Mouse (Mus musculus) right cerebral cortex, postnatal 10 days (tissue): ENCODE data around the gene Sorbs1.

ENCODE experiments used
- DNase-seq, 2 experiments: peaks; one replicate each; pipeline ENCODE4 v3.0.0; 2021; ENCODE audit warnings: low spot score in 2 of 2

Sorbs1 gene

GRCm38 (mm10) chr19:40407186-40407585 is 106.4 kb downstream of the Sorbs1 start:
- DNase-seq = no peak

- DNase-seq = no peak
These were observed 106.9 kb downstream of the Sorbs1 start for GRCm38 (mm10) chr19:40406661-40407060.

GRCm38 (mm10) chr19:40405808-40406207 is 107.8 kb downstream of the Sorbs1 start:
- no peak for DNase-seq

- no peak for DNase-seq
These were observed 109.0 kb downstream of the Sorbs1 start for GRCm38 (mm10) chr19:40404582-40404981.

GRCm38 (mm10) chr19:40403999-40404398 is 109.6 kb downstream of the Sorbs1 start:
- no peak for DNase-seq

GRCm38 (mm10) chr19:40402155-40402963 is 111.2 kb downstream of the Sorbs1 start:
- no peak for DNase-seq

GRCm38 (mm10) chr19:40401213-40401612 is 112.4 kb downstream of the Sorbs1 start:
- DNase-seq = no peak

- no peak for DNase-seq
These were observed 113.1 kb downstream of the Sorbs1 start for GRCm38 (mm10) chr19:40400426-40401030.

GRCm38 (mm10) chr19:40395757-40396661 is 117.6 kb downstream of the Sorbs1 start:
- no peak for DNase-seq

- DNase-seq = no peak
These were observed 118.3 kb downstream of the Sorbs1 start for GRCm38 (mm10) chr19:40395321-40395695.

GRCm38 (mm10) chr19:40394555-40395320 is 118.8 kb downstream of the Sorbs1 start:
- DNase-seq = no peak

- DNase-seq = no peak
These were observed 120.7 kb downstream of the Sorbs1 start for GRCm38 (mm10) chr19:40392795-40393392.

GRCm38 (mm10) chr19:40391469-40391868 is 122.1 kb downstream of the Sorbs1 start:
- DNase-seq = peak; percentile 83 to 87

GRCm38 (mm10) chr19:40386916-40387315 is 126.7 kb downstream of the Sorbs1 start:
- no peak for DNase-seq

- DNase-seq = no peak
These were observed 128.2 kb downstream of the Sorbs1 start for GRCm38 (mm10) chr19:40385334-40385733.

GRCm38 (mm10) chr19:40383931-40384330 is 129.6 kb downstream of the Sorbs1 start:
- DNase-seq = no peak

- no peak for DNase-seq
These were observed 132.9 kb downstream of the Sorbs1 start for GRCm38 (mm10) chr19:40380656-40381055.

- DNase-seq = no peak
These were observed 133.6 kb downstream of the Sorbs1 start for GRCm38 (mm10) chr19:40380005-40380404.

- no peak for DNase-seq
These were observed 134.5 kb downstream of the Sorbs1 start for GRCm38 (mm10) chr19:40379081-40379480.

GRCm38 (mm10) chr19:40377632-40378031 is 135.9 kb downstream of the Sorbs1 start:
- DNase-seq = no peak
